Mouse (Mus musculus): ENCODE results near the gene Aven.

DNA sequence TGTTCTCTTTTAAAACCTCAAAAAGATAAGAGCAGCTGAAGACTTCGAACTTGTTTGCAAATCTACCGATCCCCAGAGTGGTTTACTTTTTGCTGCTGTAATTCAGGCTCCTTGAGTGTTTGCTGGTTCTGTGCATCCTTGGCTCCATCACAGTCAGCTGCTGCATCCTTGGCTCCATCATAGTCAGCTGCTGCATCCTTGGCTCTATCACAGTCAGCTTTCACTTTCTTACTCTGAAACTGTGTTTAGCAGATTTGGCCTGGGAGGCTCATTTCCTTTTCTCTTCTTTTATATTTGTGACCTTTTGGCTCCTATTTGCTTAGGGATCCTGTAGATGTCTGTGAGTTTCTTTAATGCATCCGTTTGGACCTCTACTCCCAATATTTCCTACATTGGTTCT is 24.5 kb downstream of the Aven start:
- TF ChIP-seq CTCF (IDR thresholded peaks at IDR 0.05; ENCODE audit: extremely low read depth, insufficient read depth, low read length) (no peak), POLR2A (IDR thresholded peaks at IDR 0.05; ENCODE audit: extremely low read depth, insufficient read depth, low read length) (no peak)
